Mouse (Mus musculus) naive thymus-derived CD4-positive, alpha-beta T cell, adult 5 months (primary cell): ENCODE data around the gene Arfip1. TPM values are rescaled to one million over a fixed set of nuclear protein-coding genes. Genes with fewer than 3 reads are reported as not detected.

Experiments used
- polyA plus RNA-seq: library from polyadenylated mRNA; unstranded; fragments of 100-300 nt; shearing (Covaris generic); gene quantifications from one replicate; pipeline ENCODE4 v1.2.1, GENCODE M21; 2017

Arfip1 gene
- 65.5 TPM for polyA plus RNA-seq

GRCm38 (mm10) chr3:84582023-84582912 is at the start of gene Arfip1:
Gene Arfip1, minus strand, starts transcription at chr3:84582625.

GRCm38 (mm10) chr3:84593274-84593673 is 10.8 kb upstream of the Arfip1 start, which contains the start of gene Tigd4:
Gene Tigd4, plus strand, starts transcription at chr3:84593574.

GRCm38 (mm10) chr3:84480006-84480897 is 102.2 kb downstream of the Arfip1 start, which contains the start of gene Fhdc1:
Gene Fhdc1, minus strand, starts transcription at chr3:84480429.

Other genes with a start within 250 kb of the Arfip1 start
- gene Fhdc1, start 102.2 kb downstream of the Arfip1 start, polyA plus RNA-seq: 0.75 TPM
- gene Tigd4, start 10.9 kb upstream of the Arfip1 start, polyA plus RNA-seq: not detected
- 31.9 TPM for gene Tmem154, start 83.6 kb upstream of the Arfip1 start, polyA plus RNA-seq
- 17.8 TPM for gene Fbxw7, start 232.6 kb upstream of the Arfip1 start, polyA plus RNA-seq